Mouse (Mus musculus) right cerebral cortex, adult 2 months (tissue): ENCODE data around the gene Mmp15.
A peak's percentile ranks its signal among the peaks of the same experiment; 100 is the strongest.

Source experiments
- DNase-seq, 2 experiments: peaks; one replicate each; pipeline ENCODE4 v3.0.0; 2021 to 2022; ENCODE audit warnings: low spot score in 2 of 2

The Mmp15 gene

DNA sequence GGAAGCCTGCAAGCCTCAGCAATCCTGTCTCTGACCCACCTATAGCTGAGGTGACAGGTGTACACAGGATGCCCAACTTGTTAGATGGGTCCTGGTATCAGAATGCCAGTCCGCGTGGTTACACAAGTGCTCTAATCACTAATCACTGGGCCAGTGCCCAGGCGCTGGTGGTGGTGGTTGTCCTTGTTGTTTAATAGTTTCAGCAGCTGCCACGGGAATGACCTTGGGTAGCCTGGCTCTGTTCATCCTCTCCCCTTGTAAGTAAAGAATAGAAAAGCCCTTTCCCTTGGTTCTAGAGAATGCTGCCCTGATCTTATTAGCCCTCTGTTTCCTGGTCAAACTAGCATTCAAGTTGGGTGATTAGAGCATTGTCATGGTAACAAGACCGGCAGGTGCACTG, 10.3 kb upstream of the Mmp15 start:
- DNase-seq, result no peak

DNA sequence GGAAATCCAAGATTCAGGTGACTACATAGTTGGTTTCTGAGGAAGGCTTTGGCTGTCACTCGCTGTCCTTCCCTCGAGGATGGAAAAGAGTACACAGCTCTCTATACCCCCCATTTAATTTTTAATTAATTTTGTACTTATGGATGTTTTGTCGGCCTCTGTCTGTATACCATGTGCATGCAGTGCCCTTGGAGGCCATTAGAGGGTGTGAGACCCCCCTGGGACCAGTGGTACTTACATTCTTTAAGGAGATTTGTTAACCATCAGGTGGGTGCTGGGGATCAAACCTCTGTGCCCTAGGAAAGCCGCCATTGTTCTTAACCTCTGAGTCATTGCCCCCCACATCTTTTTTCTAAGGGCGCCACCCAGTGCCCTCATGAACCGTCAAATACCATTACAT, 7.4 kb upstream of the Mmp15 start:
- no peak for DNase-seq

DNA sequence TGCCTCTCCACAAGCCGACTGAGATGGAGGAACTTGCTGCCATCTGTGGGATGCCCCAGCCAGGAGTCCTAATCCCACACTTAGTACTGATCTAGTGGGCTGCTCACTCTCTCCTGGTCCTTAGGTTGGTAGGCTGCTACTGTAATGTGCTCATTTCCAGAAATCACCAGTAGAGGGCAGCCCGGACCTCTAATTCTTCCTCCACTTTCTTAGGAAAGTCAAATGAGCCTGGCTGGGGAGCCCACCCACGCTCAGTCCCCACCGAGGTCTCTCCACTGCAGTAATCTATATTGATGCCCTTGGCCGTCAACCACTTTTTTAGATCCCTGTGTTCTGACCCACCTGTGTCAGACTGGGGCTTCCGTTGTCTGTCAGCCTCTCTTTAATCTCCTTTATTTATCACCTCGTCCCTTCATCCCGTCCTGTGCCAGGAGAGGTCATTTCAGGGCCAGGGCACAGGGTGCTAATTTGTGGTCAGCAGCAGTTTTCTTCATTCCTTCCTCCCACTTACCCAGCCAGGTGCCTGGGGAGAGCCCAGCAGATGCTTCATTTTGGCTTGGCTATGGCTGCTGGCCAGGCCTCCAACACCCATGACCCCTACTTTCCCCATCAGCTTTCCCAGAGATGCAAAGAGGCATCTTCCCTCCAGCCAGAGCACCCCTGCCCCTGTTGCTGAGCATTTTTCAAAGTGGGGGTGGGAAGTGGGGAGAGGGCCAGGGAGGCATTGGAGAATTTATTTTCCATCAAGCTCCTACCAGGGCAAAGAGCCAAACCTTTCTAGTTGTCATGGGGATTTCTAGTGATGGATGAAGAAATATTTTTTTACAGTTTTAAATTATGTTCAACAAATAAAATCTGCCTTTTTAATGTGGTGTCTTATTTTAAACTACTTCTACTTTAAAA, 5.2 kb upstream of the Mmp15 start:
- peak; percentile 84 to 87 for DNase-seq

DNA sequence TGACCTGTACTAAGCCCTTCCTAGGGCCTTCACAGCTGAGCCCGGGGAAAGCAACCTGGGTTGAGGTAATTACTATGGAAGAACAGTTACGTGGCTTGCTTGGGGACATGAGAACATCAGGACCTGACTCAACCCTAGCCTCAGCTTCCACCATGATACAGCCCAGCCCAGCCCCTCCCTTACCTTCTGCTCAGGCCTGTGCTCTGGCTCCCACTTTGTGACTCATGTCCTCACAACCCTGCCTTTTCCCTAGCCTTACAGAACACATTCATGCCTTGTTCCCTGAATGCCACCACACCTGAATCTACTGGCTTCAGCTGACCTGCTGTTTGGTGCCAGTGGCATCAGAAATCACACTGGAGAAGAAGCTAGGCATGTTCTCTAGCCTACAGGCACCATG, 3.7 kb upstream of the Mmp15 start:
- no peak for DNase-seq

DNA sequence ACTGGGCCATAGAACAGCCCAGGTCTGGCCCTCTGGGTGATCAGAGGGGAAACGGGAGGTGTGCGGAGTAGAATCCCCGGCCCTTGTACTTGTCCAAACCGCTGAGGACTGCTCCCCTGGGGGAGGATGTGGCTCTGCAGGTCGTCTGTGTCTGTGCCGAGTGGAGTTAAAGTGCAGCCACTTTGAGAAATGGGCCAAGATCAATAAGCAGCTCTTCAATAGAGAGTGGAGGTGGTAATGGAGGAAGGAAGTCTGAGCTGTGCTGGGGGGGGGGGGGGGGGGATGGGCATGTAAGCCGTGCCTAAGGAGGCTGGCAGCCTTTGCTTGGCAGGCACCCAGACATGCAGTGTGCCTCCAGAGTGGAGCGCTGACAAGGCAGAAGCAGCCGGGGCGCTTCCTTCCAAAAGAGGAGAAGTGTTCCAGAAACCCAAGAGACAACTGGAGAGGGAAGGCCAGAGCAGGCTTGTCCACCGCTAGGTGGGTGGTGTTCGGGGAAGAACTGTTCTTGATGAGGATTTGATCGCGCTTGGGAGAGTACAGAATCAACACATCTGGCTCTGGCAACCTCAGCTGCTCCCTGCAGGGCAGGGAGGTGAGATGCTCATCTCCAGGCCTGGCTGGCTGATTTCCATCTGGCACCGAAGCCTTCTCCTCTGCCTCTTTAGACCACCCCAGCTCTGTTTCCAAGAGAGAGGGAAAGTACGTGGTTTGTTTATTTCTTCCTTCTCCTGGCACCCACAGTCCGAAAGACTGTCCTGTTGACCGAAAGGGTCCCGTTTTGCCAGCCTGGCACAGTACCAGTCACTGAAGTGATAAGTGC, 3.0 kb upstream of the Mmp15 start:
- DNase-seq, result peak; percentile 78 to 83

DNA sequence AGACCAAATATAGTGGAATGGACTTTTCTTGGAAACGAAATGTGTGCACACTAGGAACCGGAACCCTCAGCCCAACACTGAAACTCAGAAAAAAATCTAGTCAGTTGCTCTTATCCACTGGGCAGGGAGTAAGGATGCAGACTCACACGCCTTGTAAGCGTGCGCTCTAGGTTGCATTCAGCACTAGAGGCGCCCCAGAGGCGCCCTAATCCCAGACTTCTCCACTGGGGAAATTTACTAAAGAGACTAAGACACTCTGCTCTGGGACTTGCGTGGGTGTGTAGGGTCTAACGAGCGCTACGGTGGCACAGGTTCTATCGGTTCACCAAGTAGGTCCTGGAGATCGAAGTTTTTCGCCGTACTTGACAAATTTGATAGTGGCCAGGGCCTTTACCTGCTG, 607 bp upstream of the Mmp15 start:
- DNase-seq, result peak in 1 of 2 experiments; percentile 28

DNA sequence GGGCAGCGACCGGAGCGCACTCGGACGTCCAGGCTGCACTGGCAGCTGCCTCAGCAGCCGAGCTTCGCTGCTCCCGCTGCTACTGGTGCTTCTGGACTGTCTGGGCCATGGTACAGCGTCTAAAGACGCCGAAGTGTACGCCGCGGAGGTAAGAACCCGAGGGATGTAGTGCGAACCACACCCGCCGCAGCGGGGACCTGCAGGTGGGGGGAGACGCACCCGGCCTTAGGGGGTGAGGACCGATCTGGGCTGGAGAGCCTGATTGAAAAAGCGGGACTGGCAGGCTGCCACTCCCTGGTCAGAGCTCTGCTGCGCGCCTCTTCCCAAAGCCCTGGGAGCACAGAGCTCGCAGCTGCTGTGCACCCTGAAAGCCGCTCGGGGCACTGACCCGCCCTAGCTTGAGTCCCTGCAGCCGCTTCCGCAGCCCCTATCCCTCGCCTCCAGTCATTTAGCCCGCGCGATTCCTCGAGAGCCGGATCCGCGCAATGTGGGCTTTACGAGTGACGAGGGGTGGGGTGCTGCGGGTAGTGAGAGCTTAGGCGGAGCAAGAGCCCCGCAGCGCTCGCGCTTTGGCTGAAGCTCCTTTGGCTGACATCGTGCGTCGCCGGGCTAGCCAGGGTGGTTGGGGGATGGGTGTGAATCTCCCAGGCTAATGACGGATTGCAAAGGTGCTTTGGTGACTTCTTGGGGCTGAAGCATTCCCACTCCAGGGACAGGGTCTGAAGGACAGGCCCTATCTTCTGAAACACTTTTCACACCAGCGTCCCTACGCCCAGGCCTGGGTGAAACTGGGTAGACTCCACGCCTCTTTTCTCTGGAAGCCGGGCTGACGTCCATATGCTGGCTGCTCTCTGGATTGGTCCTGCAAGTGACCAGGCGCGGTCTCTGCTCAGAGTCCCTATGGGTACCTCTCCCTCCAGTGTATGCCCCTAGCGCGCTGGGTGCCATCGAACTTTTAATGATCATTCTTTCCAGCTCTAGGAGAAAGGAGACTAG, 1.1 kb downstream of the Mmp15 start:
- DNase-seq, result peak; percentile 27 to 35

DNA sequence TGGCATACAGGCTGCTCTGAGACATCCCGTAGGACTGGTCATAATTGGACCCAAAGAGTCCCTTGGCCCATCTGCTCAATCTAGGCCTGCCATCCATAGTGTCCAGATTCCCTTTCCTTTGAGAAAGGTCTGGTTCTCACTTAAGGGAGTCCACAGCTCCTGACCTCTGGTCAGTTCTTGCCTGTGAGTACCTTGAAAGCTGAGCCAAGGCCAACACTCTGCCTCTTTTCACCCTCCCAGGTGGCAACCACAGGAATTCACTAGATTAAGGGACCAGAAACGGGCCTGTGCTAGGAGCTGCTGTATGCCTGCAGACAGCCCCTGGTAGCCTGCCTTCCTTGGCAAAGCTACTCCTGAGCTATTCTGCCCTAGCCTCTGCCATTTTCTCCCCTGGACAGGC, 2.5 kb downstream of the Mmp15 start:
- no peak for DNase-seq

DNA sequence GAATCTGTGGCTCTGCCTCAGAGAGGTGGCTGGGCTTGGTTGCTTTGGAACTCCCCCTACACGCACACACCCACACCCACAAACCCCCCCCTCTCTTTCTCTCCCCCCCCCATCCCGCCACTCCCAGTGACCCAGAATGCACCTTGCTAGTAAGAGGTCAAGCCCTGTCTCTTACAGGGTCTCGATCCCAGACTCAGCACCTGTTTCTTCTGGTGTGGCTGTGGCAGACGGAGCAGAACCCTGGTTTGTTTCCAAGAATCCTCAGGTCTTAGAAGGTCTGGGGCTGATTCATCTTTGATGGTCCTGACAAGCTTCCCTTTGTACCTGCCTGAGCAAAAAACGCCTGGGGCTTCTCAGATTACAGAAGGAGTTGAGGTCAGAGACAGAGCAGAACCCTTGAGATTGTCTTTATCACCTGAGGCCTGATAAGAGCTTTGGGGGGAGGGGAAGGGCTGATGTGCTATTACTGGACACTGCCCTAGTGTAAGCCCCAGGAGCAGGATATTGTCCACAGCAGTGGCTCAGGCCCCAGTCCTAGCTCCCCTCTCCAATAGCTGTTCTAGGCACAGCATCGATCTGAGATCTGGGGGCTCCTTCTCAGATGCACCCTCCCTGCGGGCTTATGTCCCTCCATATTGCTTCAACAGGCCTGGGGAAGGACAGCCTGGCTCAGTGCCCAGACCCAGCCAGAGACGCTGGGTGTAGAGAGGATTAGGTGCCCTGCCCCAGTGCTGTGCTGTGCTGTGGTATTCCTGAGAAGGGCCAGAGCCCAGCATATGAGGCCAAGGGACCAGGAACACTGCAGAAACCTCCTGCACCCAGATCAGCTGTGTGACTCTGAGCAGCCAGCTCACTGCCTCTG, 6.7 kb downstream of the Mmp15 start:
- DNase-seq, result no peak

DNA sequence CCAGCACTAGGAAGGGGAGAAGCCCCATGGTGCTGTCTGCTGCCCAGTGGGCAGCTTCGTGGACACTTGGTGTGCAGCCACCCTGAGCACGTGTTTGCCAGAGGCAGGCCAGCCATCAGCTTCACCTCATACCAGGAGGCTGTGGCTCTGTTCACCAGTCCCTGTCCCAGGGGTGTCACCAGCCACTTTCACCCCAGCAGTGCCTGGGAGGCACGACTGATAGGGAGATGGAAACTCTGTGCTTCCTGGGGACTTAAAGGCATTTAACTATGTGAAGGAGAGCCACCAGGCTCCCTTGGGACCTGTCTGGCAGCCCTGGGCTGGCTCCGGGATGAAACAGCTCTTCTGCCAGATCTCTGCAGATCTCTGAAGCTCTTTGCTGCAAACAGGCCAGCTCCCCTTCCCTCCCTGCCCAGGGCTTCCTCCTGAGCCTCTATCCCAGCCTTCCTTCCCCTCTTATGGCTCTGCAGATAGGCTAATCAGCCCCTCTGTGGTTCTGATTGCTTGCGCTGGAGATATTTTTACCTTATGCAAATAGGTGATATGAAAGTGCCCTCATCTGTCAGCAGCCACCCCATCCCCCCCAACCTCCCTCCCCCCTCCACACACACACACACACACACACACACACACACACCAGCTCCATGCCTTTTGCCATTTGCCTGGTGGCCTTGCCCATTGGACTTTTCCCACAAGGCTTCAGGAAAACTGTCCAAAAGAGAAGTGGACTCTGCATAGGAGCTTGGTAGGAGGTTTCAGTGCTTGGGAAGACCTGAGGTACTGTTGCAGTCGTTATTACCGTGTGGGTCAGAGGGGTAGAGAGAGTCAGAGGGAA, 8.3 kb downstream of the Mmp15 start:
- DNase-seq, result no peak

DNA sequence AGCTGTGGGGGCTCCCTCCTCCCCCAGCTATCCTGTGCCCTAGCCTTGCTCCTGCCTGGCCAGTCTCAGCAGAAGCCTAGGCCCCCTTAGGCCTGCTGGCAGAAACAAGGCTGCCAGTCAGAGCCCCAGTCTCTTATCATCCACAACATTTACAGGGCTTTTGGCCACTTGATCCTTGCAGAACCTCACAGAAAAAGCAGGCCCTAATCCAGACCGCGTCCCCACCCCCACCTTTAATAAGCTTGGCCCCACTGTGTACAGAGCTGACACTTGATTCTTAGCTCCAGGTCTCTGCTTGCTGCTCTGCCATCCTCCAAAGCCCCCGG, 8.9 kb downstream of the Mmp15 start:
- no peak for DNase-seq

DNA sequence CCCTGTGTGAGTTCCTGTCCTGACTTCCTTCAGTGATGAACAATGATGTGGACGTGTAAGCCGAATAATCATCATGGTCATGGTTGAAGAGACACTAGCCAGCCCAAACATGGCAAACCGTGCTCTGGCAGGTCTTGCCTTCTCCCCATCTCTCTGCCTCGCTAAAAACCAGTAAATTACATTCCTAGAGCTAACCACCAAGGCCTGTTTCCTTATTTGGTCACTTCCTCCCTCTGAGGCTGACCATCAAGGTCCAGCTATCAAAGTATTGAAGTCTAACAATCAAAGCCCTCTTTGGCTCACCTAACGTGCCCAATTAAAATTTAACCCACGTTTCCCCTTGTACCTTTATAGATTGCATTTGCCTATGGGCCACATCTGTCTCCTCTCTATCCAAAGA, 10.2 kb downstream of the Mmp15 start:
- DNase-seq, result no peak

DNA sequence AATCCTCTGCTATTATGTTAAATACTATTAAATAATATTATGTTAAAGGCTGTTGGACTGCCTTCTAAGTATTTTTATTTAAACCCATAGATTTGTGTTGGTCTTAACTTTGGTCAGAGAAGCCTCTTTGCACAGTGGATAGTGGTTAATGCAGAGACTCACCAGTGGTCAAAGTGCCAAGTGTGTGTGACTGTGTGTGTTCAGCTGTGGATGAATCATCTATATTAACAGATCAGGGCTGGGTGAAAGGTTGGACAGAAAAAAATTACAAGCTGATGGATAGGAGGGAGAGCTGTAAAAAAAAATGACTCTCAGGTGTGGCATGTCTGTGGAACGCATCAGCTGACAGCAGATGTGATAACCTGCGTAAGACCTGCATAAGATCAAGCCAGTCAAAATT, 11.8 kb downstream of the Mmp15 start:
- no peak for DNase-seq

DNA sequence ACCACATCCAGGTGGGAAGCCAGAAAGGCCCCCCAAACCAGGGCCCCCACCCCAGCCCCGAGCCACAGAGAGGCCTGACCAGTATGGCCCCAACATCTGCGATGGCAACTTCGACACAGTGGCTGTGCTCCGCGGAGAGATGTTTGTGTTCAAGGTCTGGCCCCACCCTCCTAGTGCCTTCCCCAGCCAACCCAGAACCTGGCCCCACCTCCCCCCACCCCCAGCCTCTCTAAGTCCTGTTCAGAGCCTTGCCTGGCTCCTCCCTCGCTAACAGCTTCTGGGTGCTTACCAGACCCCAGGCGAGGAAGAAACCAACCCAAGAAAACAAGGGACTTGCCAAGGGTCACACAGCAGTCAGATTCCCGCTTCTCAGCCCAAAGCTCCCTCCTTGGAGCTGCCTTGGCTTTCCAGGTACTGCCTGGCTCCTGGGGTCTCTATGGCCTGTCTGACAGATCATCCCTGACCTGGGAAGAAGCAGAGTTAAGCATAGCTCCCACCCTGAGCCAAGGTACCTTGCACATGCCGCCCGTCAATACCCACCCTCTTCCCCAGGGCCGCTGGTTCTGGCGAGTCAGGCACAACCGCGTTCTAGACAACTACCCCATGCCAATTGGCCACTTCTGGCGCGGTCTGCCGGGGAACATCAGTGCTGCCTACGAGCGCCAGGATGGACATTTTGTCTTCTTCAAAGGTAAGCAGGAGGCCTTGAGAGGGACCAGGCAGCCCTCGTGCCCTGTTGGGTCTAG, 17.7 kb downstream of the Mmp15 start:
- no peak for DNase-seq

DNA sequence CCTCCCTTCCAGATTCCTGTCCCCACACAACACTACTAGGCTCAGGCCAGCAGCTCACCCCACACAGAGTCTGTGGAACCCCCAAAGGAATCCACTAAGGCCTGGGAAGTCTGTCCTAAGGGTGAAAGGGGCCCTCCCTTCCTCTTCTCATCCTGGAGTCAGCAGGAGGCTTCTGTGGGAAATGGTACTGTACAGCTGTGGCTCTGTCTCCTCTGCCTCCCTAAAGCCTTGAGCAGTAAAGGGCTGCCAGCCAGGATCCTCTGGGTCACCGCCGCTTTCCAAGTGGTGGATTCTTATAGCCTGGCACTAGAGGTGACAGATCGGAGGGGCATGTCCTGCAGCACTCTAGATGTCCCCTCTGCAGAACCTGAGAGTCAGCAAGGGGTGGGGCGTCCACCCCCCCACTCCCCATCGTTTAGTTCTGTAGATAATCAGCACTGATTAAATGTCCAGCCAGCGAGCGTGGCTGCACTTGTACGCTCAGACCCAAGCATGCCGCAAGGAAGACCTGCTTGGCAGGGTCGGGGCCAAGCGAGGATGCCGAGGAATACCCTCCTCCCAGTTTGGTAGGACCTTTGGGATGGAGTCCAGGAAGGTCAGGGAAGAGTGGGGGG, 21.4 kb downstream of the Mmp15 start:
- DNase-seq, result no peak

DNA sequence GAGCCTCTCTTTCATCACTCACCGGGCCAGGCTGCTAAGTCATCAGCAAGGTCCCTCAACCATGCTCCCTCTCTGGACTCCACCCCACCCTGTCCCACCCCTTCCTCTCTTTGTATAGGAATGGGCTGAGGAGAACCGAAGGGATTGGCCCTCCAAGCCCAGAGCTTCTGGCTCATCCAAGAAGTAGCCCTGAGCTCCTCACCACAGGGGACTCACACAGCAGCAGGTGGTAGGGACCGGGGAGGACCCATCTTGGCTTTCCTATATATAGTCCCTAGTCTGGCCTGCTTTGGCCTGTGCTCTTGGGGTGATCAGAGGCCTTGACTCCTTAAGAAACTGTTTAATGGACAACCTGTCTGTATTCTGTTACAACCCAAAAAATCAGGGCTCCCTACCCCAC, 22.4 kb downstream of the Mmp15 start:
- DNase-seq, result no peak

DNA sequence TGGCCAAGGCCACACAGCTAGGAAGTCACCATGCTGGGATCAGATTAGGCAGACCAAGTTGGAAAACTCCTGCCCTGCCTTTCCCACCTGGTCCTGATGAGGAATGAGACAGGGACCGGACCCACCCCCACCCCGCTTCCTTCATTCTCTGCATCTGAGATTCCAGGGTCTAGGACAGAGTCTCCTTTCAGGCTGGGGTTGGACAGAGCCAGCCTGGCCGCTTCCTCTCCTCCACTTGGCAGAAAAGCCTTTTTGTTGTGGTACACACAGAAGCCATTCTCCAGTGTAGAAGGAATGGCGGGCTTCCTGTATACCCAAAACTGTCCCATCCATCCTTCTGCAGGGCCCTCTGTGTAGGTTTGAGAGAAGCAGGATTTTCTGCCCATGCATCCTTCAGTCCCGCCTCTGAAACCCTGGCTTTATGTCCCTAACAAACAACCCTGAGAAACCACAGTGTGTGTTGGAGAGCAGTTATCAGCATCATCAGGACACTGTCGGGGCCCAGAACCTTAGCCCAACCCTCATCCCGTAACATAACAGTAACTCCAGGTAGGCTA, 23.4 kb downstream of the Mmp15 start:
- DNase-seq, result no peak

DNA sequence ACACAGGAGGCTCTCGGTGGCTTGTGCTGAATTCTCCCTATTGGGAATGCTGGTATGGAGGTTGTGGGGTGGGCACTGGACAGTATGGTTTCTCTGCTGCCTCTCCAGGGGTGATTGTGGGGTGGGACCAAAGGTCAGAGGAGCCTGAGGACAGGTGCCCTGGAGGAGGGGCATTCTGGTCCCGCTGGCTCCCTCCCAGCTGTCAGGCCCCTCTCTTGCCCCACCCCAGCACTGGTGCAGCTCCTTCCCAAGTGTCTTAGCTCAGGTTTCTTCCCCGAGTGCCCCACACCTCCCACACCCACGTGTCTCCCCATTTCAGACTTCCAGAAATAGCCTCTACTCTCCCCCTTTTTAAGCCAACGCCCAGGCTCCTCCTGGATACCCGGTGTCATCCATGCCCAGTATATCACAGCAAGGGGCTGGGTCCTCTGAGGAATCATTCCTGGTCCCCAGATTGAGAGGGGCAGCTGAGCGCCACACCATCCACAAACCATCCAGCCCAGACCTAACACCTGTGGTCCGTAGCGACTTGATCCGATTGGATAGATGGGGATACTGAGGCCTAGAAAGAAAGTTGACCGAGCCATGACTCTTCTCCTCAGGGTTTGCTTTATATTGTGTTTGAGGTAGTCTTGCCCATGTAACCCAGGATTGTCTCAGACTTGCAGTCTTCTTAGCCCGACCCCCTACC, 24.4 kb downstream of the Mmp15 start:
- no peak for DNase-seq
